Mouse (Mus musculus) NIH3T3 (cell line): ENCODE data around the gene Litaf.
A peak's percentile ranks its signal among the peaks of the same experiment; 100 is the strongest.

Experiments
- DNase-seq: peaks from one replicate; pipeline ENCODE4 v3.0.0-alpha.2; 2012; ENCODE audit warnings: low read depth

Gene Litaf

DNA sequence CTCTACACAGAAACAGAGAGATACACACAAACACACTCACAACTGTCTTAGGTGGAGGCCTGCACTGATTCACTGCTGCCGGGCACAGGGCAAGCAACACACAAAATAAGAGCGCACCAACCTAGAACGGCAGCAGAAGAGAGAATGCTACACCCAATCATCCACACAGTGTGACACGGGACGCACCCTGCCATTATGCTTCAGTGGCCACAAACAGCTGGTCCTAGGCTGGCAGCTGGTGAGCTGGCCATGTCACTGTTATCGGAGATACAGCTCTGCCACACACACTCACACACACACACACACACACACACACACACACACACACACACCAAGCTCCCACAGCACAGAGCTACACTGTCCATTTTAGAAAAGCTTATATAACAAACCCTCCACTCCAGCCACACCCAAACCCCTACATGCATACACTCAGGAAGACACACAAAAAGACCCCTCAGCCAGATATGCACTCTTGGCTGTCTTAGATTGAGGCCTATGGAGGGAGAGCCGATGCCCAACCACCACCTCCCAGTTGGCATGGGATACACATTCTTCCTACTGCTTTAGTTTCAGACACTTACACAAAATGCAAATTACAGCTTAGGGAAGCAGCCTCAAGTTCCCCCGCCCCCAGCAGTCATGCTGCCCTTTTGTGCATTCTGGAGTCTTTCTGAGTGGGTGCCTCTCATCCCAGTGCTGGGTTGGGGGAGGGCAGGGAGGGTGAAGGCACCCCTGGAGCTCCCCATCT lies 108.8 kb downstream of the Litaf start:
- no peak for DNase-seq

GRCm38 (mm10) chr16:10955078-10955477 lies 110.9 kb downstream of the Litaf start:
- DNase-seq, result peak; percentile 23

DNA sequence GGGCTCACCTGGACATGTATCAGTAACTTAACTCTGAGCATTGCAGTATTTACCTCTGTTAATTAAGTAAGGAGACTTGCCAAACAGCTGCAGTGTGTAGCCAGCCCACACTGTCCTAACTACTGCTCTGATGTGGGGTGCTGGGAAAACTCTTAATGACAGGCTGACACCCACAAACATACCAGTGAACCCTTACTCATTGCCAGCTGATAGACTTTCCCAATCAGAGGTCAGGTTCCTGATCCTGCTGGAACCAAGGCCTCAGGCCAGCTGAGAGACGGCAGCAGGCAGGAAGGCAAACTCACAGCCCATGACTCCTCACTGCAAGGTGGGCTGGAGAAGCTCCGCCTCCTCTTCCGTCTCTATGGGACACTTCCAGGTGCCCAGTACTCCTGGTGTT lies 113.1 kb downstream of the Litaf start:
- DNase-seq, result no peak

- no peak for DNase-seq
Observed at GRCm38 (mm10) chr16:10952071-10952470, 113.9 kb downstream of the Litaf start.

DNA sequence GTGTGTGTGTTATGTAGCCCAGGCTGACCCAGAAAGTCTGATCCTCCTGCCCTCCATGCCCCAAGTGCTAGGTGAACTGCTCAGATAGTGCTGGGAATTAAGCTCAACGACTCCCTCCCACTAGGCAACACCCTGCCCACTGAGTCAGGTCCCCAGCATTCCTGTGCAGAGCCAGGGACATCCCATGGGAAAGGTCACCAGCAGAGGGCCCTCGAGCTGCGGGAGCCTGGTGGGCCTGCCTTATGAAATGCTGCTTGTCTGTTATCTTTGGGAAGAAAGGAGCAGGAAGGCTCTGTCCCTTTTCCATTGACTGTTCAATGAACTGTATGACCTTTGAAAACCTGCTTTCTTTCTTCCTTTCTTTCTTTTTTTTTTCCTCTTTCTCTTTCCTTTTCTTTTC lies 114.4 kb downstream of the Litaf start:
- DNase-seq, result peak; percentile 37

GRCm38 (mm10) chr16:10950539-10950938 lies 115.4 kb downstream of the Litaf start:
- DNase-seq, result no peak

DNA sequence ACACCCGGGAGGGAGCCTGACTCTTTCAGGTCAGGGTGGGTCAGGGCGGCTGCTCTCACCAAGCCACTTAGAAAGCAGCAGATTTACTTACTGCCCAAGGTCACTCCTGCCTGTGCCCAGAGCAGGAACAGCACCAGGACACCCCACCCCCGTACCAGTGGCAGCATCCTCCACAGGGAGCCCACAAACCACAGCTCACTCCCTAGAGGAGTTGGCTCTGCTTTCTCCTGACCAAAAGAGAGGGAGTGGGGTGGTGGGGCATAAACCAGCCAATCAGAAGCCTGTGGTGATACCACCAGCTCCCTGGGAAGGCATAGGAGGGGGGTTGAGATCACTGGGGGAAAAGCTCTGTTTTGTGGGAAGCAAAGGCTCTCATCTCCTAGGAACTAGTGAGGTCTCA lies 118.2 kb downstream of the Litaf start:
- DNase-seq, result no peak

DNA sequence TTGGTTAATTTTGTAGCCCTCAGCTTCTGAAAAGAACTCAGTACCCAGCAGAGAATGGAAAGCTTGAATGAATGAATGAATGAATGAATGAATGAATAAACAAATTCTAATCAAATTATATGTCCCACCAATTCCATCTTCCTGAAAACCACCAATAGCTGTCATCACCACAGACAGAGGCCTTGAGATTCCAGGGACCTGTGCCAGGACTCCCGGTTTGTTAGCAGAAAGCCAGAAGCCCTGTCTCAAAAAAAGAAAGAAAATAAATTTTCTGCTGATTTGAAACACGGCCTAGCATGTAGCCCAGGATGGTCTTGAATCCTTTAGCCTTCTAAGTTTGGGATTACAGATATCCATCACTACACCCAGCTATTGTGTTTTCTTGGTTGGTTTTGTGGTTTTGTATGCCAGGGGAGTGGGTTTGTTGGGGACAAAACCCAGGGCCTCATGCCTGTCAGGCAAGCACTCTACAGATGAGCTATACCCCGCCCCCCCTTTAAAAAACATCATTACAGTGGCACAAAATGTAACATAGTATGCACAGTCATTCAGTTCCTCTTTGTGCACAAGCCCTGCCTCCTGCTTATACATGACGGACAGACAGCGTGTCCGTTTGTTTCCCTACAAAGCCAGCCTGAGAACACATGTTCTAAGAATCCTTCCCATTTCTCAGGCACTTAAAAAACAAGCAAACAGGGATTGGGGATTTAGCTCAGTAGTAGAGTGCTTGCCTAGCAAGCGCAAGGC lies 120.4 kb downstream of the Litaf start:
- peak; percentile 39 for DNase-seq

DNA sequence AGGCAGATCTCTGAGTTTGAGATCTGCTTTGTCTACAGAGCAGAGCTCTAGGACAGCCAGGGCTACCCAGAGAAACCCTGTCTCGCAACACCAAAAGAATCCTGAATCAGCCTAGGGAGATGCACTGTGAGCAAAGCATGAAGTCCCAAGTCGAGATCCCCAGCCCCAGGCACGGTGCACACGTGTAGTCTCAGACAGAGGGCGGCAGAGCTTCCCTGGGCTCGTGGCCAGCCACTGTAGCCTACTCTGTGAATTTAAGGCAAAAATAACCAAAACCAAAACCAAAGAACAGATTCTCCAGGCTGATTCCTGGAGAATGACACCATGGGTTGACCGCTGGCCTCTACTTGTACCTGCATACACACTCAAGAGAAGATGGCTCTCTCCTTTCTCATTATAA lies 121.4 kb downstream of the Litaf start:
- DNase-seq, result peak; percentile 68

DNA sequence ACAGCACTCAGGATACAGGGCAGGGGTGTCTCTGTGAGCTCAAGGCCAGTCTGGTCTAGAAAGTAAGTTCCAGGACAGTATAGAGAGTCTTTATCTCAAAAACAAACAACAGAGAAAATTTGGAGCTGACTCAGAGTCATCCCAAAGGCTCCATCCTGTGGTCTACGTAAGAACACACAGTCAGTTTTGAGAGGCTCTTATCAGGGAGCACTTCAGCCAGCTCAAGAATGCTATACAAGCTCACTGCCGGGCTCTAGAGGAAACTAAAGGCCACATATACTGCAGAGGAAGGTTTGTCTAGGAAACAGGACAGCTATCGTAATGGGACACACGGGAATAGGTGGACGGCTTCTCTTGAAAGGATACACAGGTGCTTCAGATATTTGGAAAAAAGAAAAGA lies 122.7 kb downstream of the Litaf start:
- DNase-seq, result peak; percentile 50

DNA sequence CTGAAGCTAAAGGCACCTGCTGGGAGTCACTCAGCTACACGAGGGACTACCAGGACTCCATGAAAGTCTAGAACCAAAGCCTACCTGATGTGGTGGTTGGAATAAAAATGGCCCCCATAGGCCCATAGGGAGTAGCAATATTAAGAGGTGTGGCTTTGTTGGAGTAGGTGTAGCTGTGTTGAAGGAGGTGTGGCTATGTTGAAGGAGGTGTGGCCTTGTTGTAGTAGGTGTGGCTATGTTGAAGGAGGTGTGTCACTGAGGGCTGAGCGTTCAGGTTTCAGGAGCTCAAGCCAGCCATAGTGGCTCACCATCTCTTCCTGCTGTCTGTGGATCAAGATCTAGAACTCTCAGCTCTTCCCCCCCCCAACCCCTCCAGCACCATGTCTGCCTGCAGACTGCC lies 125.3 kb downstream of the Litaf start:
- no peak for DNase-seq

DNA sequence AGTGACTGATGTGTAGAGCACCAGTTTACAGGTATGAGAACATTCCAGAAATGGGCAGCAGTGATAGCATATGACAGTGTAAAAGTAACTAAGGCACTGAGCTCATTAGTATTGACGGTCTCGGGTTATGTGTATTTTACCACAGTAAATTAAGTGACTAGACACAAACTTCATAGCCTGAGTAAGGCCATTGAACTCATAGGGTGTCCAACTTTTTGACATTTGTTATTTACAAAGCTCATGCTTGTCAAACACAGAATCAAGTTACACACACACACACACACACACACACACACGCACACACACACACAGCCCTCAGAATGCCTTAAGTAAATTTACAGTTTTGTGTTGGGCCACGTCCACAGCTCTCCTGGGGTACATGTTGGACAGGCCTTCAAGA lies 126.0 kb downstream of the Litaf start:
- DNase-seq, result no peak

DNA sequence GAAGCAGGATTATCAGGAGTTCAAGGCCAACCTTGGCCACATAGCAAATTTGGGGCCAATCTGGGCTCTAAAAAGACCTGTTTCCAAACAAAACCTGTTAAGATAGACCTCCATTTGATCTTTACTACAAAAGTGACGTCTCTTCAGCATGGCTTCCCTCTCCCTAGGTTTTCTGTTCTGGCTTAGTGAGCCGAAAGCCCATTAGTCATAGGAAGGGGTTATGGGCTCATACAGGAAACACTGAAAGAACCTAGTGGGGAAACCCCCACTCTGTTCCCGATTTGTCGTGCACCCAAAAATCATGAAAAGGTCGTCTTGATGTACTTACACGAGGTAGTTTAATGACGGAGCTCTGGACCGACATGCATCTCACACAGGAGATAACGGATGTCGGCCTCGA lies 128.5 kb downstream of the Litaf start:
- DNase-seq, result no peak

DNA sequence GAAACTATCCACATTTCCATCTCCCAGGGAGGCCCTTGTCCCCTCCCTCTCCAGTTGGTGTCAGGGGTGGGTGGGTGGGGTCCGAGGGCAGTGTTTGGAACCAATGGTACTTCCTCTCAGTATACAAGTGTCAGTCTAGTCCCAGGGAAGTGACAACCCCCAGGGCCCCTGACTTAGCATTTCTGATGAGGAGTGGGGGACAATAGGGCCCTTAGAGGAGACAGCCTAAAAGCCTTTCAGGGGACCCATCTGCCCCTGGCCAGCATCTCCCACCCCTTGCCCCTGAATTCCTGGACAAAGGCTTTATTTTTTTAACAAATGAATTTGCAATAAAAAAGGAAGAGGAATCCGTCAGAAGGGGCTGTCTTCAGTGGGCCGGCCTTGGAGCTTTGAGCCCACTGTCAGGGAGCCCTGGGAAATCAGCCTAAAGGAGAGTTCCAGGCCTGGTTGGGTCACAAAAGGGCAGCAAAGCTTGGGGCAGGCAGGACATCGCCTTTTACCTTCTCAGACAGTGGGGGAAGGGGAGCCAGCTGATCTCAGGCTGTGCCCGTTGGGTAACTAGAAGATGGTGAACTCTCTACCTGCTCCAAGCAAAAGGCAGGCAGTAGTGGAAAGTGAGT lies 129.1 kb downstream of the Litaf start:
- no peak for DNase-seq

GRCm38 (mm10) chr16:10934047-10934446 lies 131.9 kb downstream of the Litaf start:
- DNase-seq, result no peak

GRCm38 (mm10) chr16:10933372-10933771 lies 132.6 kb downstream of the Litaf start:
- no peak for DNase-seq

GRCm38 (mm10) chr16:10927026-10927425 lies 138.9 kb downstream of the Litaf start:
- no peak for DNase-seq

- DNase-seq, result peak; percentile 43
Observed at GRCm38 (mm10) chr16:10925591-10926180, 140.3 kb downstream of the Litaf start.

GRCm38 (mm10) chr16:10923561-10923960 lies 142.4 kb downstream of the Litaf start:
- no peak for DNase-seq

- no peak for DNase-seq
Observed at GRCm38 (mm10) chr16:10919856-10920255, 146.1 kb downstream of the Litaf start.

GRCm38 (mm10) chr16:10916271-10916670 lies 149.7 kb downstream of the Litaf start:
- no peak for DNase-seq

DNA sequence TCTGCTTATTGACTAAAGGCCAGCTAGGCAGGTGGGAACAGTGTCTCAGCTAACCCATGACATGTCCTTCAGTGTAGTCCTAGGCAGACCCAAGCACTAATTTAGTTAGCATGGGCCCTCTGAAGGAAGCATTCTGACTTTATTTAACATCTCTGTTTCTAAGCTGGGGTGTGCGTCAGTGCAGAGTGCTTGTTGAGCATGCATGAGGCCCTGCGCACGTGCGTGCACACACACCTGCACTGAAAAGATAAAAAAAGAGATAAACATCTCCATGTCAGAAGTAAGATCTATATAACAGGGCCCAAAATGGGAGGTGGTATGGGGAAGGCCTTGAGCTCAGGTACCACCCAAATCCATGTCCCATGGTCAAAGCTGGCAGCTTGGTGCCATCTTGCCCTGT lies 150.9 kb downstream of the Litaf start:
- DNase-seq, result no peak

DNA sequence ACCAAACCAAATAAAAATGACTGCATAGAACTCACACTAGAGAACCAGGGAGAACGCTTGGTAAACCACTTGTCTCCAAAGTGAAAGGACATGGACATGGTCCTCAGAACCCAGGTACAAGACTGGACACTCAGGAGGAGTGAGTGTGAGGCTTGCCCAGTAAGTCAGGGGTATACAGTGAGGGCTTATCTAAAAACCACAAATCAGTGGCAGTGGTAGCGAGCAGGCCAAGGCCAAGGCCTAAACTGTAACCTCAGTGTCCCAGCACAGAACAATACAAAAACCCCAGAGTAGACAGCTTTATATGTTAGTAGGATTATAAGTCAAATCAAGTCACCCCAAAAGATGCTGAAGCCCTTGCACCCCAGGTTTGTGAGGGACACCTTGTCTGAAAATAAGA lies 154.9 kb downstream of the Litaf start:
- no peak for DNase-seq
